Mouse (Mus musculus) neural tube, embryonic 12.5 days (tissue): Measurements from ENCODE around the gene Ndufb11. TPM values are rescaled to one million over a fixed set of nuclear protein-coding genes. Genes with fewer than 3 reads are reported as not detected.

Source experiments
- ATAC-seq: fragments of 200-750 bp; cut with Nextera tagmentation; 2 replicates; pipeline ENCODE4 v1.8.0; 2017; ENCODE audit warnings: low read depth, mild to moderate bottlenecking, moderate TSS enrichment, moderate library complexity; ENCODE audit not compliant: low FRiP score
- H3K27ac ChIP-seq: fragments of 300-500 bp; sonication (generic); 2 replicates; pipeline ENCODE4 v1.5.1; 2016
- H3K27me3 ChIP-seq: fragments of 300-500 bp; sonication (generic); replicated peaks from 2 replicates; pipeline ENCODE4 v1.6.1; 2016; ENCODE audit warnings: mild to moderate bottlenecking
- H3K36me3 ChIP-seq: fragments of 300-500 bp; sonication (generic); 2 replicates; pipeline ENCODE4 v1.6.1; 2016; ENCODE audit warnings: mild to moderate bottlenecking
- H3K4me1 ChIP-seq: fragments of 300-500 bp; sonication (generic); 2 replicates; pipeline ENCODE4 v1.6.1; 2016
- H3K4me2 ChIP-seq: fragments of 300-500 bp; sonication (generic); replicated peaks from 2 replicates; pipeline ENCODE4 v1.6.1; 2016; ENCODE audit warnings: mild to moderate bottlenecking
- H3K4me3 ChIP-seq: fragments of 300-500 bp; sonication (generic); 2 replicates; pipeline ENCODE4 v1.5.1; 2016
- H3K9ac ChIP-seq: fragments of 300-500 bp; sonication (generic); 2 replicates; pipeline ENCODE4 v1.6.1; 2016; ENCODE audit warnings: mild to moderate bottlenecking
- H3K9me3 ChIP-seq: fragments of 300-500 bp; sonication (generic); 2 replicates; pipeline ENCODE4 v1.6.1; 2016; ENCODE audit warnings: mild to moderate bottlenecking
- WGBS: fragments of 180-500 bp; shearing (Covaris S2); methylation state at CpG from one replicate; pipeline ENCODE4 v1.1.7; 2016; 5-methylcytosine and 5-hydroxymethylcytosine counted together
- polyA plus RNA-seq: library from polyadenylated mRNA; unstranded; fragments of >200 nt; fragmentation: Nextera tagmentation; extraction: Ambion mirVana; gene quantifications from 2 replicates; pipeline ENCODE4 v1.2.1, GENCODE M21; 2016

The Ndufb11 gene
- 207 and 224 TPM in 2 replicates for polyA plus RNA-seq

DNA sequence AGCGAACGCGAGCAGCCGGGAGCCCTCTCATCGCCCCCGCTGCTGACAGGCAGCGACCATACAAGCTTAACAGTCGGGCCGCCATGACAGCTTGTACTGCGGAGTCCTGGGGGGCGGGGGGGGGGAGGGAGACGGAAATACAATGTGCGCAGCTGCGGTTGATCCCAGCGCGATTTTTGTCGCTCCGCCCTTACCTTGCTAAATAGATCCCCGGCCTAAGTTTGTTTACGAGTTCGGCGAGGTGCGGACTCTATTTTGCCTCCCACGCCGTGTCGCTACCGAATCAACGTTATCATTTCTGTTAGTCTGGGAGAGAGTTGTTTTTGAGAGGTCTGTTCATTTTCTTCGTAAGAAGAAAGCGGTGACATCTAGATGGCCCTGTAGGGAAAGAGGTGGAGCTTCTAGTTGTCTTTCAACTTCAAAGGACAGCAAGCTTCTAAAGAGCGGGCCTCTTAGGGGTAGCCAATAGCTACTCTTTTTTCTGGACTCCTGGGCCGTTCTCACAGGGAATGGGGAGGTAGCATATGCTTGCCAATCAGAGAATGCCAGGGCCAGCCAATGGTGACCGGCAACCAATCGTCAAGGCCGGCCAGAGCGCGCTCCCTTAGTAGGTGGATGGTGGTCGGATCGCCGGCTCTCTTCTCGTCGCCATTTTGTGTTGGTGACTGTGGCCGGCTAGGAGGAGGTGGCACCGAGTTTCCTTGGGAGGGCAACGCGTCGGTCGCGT lies at the start of gene Ndufb11, which contains the start of gene Rbm10:
Gene Ndufb11 (minus strand): TSS at position 444 of the 727 bp plus-strand sequence.
Gene Rbm10 (plus strand): TSS at position 328 of the 727 bp plus-strand sequence.
- Histone ChIP-seq H3K9ac (peak within 1 kb of the TSS; percentile 63), H3K4me3 (peak within 1 kb of the TSS; percentile 57), H3K4me2 (peak within 1 kb of the TSS; percentile 65), H3K36me3 (no peaks in the 10 kb centered on the region; the same call in 1 of the 2 replicates), H3K4me1 (peaks cover 8% of the 10 kb centered on the region), H3K9me3 (no peaks in the 10 kb centered on the region), H3K27ac (peak within 1 kb of the TSS; percentile 79), H3K27me3 (no peaks in the 10 kb centered on the region)
- ATAC-seq, result peak; percentile 98
- 18% methylated on average over 45 of the region's 49 CpGs for WGBS

DNA sequence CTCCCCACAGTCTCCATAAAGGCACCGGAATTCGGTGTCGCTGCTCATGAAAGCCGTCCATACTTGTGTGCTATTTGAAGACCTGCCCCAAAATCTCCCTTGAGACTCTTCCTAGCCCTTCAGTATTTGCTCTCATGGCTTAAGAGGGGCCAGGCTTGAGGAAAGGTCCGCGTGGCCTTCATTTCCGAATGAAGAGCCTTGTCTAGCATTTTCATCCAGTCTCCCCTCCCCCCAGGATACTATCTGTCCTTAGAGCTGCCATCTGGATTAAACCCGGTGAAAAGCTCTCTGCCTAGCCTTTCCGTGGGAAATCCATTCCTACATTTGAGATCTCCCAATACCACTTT lies 46.0 kb upstream of the Ndufb11 start:
- peaks cover 4% of the 10 kb centered on the region; the same call in 1 of the 2 replicates for H3K4me1 ChIP-seq
- peak overlapping the region; percentile 67 for H3K9ac ChIP-seq
- no peaks in the 10 kb centered on the region for H3K27me3 ChIP-seq
- no peak overlapping the region for H3K27ac ChIP-seq
- peaks cover 5% of the 10 kb centered on the region; the same call in 1 of the 2 replicates for H3K36me3 ChIP-seq
- H3K4me2 ChIP-seq, result peak overlapping the region; percentile 59
- peak overlapping the region; percentile 58 for H3K4me3 ChIP-seq
- WGBS, result 14% methylated on average over 9 of the region's 9 CpGs
- H3K9me3 ChIP-seq, result no peaks in the 10 kb centered on the region
- 0 out of 2 replicates have a peak, but pooled peaks have one; percentile 0 for ATAC-seq

DNA sequence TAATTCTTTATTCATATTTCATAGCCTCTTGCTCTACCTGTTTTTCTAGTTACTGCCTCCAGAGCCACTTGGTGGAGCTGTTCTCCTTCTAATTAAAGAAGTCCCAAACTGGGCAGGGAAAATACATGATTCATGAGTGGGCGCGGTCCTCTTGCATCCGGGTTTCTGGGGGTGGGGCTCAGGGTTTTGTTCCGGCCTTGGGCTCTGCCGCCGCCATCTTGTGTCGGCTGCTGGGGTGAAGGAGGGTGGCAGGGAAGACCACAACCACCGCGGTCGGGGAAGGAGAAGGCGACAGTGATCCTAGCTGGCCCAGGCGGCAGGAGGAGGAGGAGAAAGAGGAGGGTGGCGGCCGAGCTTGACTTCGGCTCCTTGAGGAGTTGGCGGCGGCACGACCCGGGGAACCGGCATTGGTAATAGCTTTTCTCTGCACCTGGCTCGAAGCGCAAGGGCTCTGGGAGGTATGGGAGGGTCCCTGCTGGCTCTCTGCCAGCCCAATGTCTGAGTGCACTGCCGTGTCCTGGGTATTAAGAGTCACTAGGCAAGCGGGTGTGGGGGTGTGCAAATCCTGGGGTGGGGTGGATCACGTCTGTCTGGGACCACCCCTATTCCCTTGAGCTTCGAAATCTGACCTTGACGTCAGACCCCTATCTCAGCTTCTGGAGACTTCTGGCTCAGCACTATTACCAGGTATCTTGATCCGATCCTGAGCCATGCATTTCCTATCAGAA lies 45.5 kb upstream of the Ndufb11 start:
- WGBS, result 18% methylated on average over 28 of the region's 28 CpGs
- Histone ChIP-seq H3K27ac (peak overlapping the region; percentile 68), H3K4me3 (peak overlapping the region; percentile 58), H3K9me3 (no peaks in the 10 kb centered on the region), H3K4me2 (peak overlapping the region; percentile 59), H3K36me3 (peaks cover 4% of the 10 kb centered on the region; the same call in 1 of the 2 replicates), H3K9ac (peak overlapping the region; percentile 67), H3K27me3 (no peaks in the 10 kb centered on the region), H3K4me1 (peaks cover 4% of the 10 kb centered on the region; the same call in 1 of the 2 replicates)
- ATAC-seq, result peak; percentile 88

DNA sequence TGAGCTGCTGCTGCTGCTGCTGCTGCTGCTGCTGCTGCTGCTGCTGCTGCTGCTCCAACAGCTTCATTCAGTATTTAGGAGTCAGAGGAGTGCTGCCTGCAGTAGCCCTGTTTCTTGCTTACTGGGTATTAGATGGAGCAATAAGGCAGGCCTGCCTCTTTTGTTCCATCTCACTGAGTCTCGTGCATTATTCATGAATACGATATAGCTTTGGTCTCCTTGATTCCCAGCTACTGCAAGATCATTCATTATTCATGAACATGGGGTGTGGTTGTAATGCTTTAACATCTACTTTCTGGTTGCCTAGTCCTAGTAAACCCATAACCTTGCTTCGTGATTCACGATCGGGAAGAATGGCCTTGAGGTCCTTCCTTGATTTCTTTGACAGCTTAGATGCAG lies 44.9 kb upstream of the Ndufb11 start:
- Histone ChIP-seq H3K36me3 (peaks cover 4% of the 10 kb centered on the region; the same call in 1 of the 2 replicates), H3K27ac (peak overlapping the region; percentile 74), H3K27me3 (no peaks in the 10 kb centered on the region), H3K9ac (no peak overlapping the region), H3K9me3 (no peaks in the 10 kb centered on the region), H3K4me2 (peak overlapping the region; percentile 18; the same call in 1 of the 2 replicates), H3K4me1 (peaks cover 4% of the 10 kb centered on the region; the same call in 1 of the 2 replicates), H3K4me3 (no peak overlapping the region; the same call in 1 of the 2 replicates)
- 31% methylated on average over 5 of the region's 5 CpGs for WGBS
- peak; percentile 78 for ATAC-seq

DNA sequence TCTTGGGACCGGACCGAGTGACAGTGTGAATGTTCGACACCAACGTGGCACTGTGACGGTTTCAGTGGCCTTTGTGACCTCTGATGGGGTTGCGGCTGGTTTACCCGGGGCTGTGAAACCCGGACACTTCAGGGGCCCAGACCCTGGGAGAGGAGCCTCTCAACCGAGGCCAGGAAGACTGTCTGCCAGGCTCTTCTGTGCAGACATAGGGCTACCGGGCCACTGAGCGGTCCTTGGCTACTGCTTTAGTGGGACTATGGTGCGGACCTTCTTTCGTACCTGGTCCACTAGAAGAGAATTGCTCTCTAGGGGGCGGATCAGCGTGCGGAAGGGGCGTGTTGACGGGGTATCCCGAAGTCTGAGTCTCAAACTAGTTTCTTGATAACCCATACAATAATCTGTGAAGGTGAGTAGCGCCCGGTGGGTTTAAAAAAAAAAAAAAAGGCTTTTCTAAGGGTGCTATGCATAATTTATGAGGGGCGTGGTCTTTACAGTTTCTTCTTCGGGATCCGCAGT lies 41.5 kb upstream of the Ndufb11 start:
- Histone ChIP-seq H3K9ac (0 out of 2 replicates have a peak overlapping the region, but pooled peaks have one; percentile 42), H3K27ac (no peak overlapping the region), H3K4me3 (peak overlapping the region; percentile 42), H3K27me3 (no peaks in the 10 kb centered on the region), H3K4me2 (peak overlapping the region; percentile 72), H3K4me1 (no peaks in the 10 kb centered on the region), H3K9me3 (no peaks in the 10 kb centered on the region), H3K36me3 (no peaks in the 10 kb centered on the region)
- WGBS, result 12% methylated on average over 24 of the region's 24 CpGs
- ATAC-seq, result no peak

DNA sequence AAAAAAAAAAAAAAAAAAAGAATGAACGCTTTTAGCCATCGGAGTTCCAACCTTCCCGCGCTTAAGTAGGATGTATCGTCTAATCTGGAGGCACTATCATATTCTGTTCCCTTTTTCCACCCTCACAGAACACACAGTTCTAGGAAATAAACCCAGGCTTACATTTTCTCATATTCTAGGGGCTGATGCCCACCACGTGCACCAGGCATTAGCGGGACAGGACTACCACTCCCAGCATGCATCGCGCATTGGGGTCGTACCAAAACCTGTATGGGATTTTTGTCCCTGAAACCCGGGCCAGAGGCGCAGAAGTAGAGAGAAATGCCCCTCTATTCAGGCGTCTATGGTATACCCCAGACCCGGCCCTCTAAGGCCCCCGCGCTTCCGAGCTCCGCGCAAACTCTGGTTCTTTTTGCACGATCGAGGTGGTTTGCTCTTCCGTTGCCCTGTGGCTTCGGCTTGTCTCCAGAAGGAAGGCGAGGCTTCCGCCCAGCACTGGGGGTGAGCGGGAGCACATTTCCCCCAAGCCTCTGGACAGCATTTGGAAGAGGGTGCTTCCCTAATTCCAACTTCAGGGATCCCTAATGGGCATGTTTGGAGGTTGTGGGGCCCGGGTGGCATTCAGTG lies 40.7 kb upstream of the Ndufb11 start, which contains the start of gene Uba1:
Gene Uba1 (plus strand): TSS at position 301 of the 627 bp plus-strand sequence.
- no peak within 1 kb of the TSS for H3K27ac ChIP-seq
- H3K9ac ChIP-seq, result peak within 1 kb of the TSS; percentile 42; the same call in 1 of the 2 replicates
- H3K4me3 ChIP-seq, result peak within 1 kb of the TSS; percentile 42
- no peaks in the 10 kb centered on the region for H3K9me3 ChIP-seq
- 14% methylated on average over 27 of the region's 27 CpGs for WGBS
- ATAC-seq, result peak; percentile 75
- no peaks in the 10 kb centered on the region for H3K4me1 ChIP-seq
- no peaks in the 10 kb centered on the region for H3K36me3 ChIP-seq
- H3K4me2 ChIP-seq, result peak within 1 kb of the TSS; percentile 72
- H3K27me3 ChIP-seq, result no peaks in the 10 kb centered on the region

DNA sequence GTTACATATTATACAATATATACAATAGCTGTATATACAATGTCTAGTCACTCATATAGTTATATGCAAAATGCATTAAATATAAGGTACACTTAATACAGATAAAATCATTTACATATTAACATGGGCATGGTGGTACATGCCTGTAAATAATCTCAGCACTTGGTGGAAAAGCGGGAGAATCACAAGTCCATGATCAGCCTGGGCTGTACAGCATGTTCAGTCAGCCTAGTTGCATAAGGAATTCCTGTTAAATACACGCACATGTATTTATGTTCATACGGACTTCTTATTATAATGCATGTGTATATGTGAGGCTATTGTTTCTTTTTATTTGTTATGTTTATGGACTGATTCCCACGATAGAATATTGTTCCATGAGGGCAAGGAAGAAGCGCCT lies 40.2 kb upstream of the Ndufb11 start:
- H3K9ac ChIP-seq, result no peak overlapping the region
- H3K27ac ChIP-seq, result no peak overlapping the region
- H3K9me3 ChIP-seq, result no peaks in the 10 kb centered on the region
- H3K4me3 ChIP-seq, result no peak overlapping the region
- 34% methylated on average over 5 of the region's 5 CpGs for WGBS
- H3K27me3 ChIP-seq, result no peaks in the 10 kb centered on the region
- no peaks in the 10 kb centered on the region for H3K4me1 ChIP-seq
- H3K4me2 ChIP-seq, result peak overlapping the region; percentile 72; the same call in 1 of the 2 replicates
- ATAC-seq, result no peak
- H3K36me3 ChIP-seq, result no peaks in the 10 kb centered on the region

DNA sequence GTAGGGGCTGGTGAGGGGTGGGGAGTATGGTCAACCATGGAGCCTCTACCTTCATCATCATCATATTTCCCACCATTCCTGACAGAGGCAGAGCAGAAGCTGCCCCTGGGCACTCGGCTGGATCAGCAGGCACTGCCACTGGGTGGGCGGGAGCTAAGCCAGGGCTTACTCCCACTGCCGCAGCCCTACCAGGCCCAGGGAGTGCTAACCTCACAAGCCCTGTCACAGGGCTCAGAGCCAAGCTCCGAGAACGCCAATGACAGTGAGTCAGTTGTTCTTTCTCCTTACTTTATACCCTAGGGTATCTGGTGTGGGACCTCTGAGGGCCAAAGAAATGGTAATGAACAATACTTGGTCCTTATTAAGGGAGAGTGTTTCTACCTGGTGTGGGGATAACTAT lies 27.4 kb upstream of the Ndufb11 start:
- H3K9ac ChIP-seq, result no peak overlapping the region
- H3K9me3 ChIP-seq, result no peaks in the 10 kb centered on the region
- no peak overlapping the region for H3K4me2 ChIP-seq
- no peaks in the 10 kb centered on the region for H3K4me1 ChIP-seq
- no peak overlapping the region for H3K27ac ChIP-seq
- no peak for ATAC-seq
- H3K36me3 ChIP-seq, result peaks cover 74% of the 10 kb centered on the region
- no peak overlapping the region for H3K4me3 ChIP-seq
- no peaks in the 10 kb centered on the region for H3K27me3 ChIP-seq
- 91% methylated on average over 5 of the region's 5 CpGs for WGBS

DNA sequence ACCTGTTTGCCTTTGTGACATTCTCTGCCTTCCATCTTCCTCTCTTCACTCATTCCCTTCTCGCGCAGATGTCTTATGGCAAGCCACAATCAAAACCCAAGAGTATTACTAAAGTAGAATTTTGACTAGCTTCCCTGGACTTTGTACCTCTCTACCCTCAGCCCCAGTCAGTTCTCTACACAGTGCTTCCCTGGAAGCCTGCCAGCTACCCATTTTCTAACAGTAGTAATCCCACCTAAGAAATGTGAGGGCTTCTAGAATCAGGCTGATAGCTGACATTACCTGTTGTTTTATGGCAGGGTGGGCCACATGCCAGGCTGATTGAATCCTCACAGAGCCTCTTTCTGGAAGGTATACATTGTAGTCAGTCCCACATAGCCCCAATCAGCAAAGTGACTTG lies 20.7 kb upstream of the Ndufb11 start:
- ATAC-seq, result no peak
- Histone ChIP-seq H3K4me2 (no peak overlapping the region), H3K4me1 (no peaks in the 10 kb centered on the region), H3K9me3 (no peaks in the 10 kb centered on the region), H3K4me3 (no peak overlapping the region), H3K27me3 (no peaks in the 10 kb centered on the region), H3K27ac (no peak overlapping the region), H3K9ac (no peak overlapping the region), H3K36me3 (peaks cover 67% of the 10 kb centered on the region)
- WGBS, result 98% methylated on average over 2 of the region's 2 CpGs

DNA sequence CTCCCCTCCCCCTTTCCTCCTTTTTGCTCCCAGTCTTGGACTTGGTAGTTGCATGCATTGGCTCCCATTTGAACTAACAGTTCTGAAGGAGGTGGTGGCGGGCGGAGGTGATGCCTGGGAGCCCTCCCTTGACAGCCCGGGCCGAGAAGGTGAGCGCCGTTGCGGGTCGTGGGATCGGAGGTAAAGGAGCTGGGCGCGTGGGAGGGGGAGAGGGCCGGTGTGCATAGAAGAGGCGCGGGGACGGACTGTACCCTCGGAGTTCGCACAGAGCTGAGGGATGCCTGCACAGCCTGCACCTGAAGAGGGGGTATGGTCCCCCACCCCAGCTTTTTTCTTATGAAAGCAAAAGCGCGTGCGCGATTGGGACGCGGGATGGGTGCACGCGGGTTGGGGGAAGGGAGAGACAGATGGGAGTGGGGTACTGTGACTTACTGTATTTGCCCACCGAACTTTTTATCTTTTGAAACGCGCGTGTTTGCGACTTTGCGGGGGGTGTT lies 532 bp upstream of the Ndufb11 start:
- Histone ChIP-seq H3K27ac (peak overlapping the region; percentile 79), H3K4me2 (peak overlapping the region; percentile 65), H3K4me3 (peak overlapping the region; percentile 57), H3K27me3 (no peaks in the 10 kb centered on the region), H3K9me3 (no peaks in the 10 kb centered on the region), H3K4me1 (peaks cover 8% of the 10 kb centered on the region), H3K9ac (peak overlapping the region; percentile 63), H3K36me3 (no peaks in the 10 kb centered on the region; the same call in 1 of the 2 replicates)
- ATAC-seq, result peak; percentile 57
- 20% methylated on average over 31 of the region's 31 CpGs for WGBS

DNA sequence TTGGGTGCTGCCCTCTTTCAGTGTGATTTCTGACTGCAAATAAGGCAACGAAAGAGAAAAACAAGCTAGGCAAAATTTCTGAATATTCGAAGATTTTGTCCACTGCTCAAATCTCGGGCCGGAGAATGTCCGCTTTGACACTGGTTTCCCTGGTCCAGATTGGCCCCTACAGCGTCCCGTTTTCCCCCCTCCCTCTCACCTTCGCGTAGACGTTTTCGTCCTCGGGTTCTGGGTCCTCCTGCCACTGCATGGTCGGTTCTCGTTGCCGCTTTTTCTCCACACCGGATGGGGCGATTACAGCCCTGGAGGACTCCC lies 601 bp downstream of the Ndufb11 start:
- no peaks in the 10 kb centered on the region for H3K9me3 ChIP-seq
- no peaks in the 10 kb centered on the region for H3K27me3 ChIP-seq
- peak overlapping the region; percentile 50; the same call in 1 of the 2 replicates for H3K27ac ChIP-seq
- peak overlapping the region; percentile 57 for H3K4me3 ChIP-seq
- H3K36me3 ChIP-seq, result no peaks in the 10 kb centered on the region; the same call in 1 of the 2 replicates
- peak overlapping the region; percentile 48 for H3K9ac ChIP-seq
- H3K4me1 ChIP-seq, result peaks cover 8% of the 10 kb centered on the region
- peak overlapping the region; percentile 54 for H3K4me2 ChIP-seq
- WGBS, result 25% methylated on average over 17 of the region's 17 CpGs
- no peak; the same call in 1 of the 2 replicates for ATAC-seq
